Mouse (Mus musculus): ENCODE measurements at regions not wholly inside any gene's neighbourhood (a gene's known extent, or its start where the extent isn't known, plus 50 kb on each side); places are given as distances from the start of the nearest gene placed in this dataset.

DNA sequence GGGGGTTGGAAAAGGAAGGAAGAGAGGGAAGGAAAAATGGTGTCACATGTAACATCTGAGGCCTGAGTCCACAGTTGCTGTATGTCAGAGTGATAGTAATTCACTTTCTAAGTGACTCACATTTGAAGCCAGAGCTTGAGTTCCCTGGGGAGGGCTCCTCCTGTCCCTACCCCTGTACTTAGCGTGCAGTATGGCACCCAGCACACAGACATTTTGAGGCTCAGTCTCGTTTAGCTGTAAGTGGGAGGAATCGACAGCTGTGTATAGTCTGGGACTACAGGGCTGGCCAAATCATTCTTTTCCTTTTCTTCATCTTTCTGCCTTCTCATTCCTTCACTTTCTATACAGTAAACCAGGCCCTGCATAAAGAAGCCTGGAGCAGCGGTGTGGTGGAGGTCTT lies 202.4 kb upstream of the Sall1 start:
- TF ChIP-seq CTCF (conservative IDR thresholded peaks at IDR 0.05; ENCODE audit: insufficient read depth, insufficient read length, low read depth, low read length) (no peak), POLR2A (IDR thresholded peaks at IDR 0.05; ENCODE audit: low read depth, low read length) (no peak)

Data from kidney, adult 2 months (tissue).